Mouse (Mus musculus) activated CD4-positive, CD25-positive, alpha-beta regulatory T cell, adult 9 weeks (primary cell): ENCODE results near the gene Parn. TPM values are rescaled to one million over a fixed set of nuclear protein-coding genes. Genes with fewer than 3 reads are reported as not detected.

Experiments
- polyA plus RNA-seq: library from polyadenylated mRNA; unstranded; fragments of 100-300 nt; shearing (Covaris generic); gene quantifications from one replicate; pipeline ENCODE4 v1.2.1, GENCODE M21; 2017

Gene Parn
- polyA plus RNA-seq: 57.6 TPM

DNA sequence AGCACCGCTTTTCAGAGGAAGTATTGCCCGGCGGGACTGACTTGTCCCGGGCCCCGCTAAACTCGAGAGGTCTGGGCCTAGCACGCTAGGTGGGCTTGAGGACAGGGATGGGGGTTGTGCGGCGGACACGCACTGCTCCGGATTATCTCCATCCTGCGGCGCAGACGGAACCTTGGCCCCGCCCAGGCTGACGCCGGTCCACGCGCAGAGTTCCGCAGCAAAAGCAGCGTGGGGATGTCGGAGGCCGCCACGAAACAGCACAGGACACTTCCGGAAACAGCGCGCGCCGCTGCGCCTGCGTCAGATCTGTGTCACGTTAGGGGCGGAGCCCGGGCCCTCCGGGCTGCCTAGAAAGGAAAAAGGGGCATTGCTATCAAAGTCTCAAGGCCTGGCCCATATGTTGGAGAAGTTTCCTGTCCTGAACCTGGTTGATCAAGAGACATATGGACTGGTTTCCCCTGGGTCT, at the start of gene Parn:
TSS of gene Parn (minus strand) at position 293 of the 466 bp plus-strand sequence.

DNA sequence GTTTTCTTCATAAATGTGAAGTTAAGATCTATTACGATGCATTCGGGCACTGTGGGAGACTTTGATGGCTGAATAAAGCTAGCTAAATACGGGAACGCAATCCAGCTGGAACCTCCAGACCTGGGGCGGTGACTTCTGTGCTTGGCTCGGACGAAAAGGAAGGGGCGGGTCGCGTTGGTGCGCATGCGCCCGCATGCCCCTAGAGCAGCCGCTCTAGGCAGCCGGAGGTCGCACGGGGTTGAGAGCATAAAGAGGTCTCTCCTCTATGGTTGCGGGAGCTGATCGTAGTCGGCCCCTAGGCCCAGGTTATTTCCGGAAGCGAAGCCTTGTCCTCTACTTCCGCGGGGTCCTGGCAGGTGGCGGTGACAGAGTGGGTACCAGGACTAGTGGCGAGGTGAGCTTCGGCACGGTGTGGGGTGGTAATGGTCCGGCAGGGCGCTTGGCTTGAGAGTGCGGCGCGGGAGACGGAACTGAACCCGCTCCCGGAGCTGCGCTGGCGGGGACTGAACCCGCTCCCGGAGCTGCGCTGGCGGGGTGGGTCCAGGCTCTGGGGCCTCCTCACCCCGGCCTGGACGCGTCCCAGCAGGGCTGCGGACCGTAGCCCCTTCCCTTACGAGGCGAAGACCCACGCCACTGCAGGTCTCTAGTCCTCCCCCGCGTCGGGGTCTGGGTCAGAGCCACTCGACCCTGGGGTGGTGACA, 3.9 kb upstream of the Parn start, which contains the start of the genes Bfar and 3110001I22Rik:
TSS of gene Bfar (plus strand) at position 174 of the 701 bp plus-strand sequence.
TSS of gene 3110001I22Rik (plus strand) at position 245 of the 701 bp plus-strand sequence.

Other genes with a start within 250 kb of the Parn start
- 66.4 TPM for gene Bfar, start 3.7 kb upstream of the Parn start, polyA plus RNA-seq
- gene 3110001I22Rik, start 3.8 kb upstream of the Parn start, polyA plus RNA-seq: 12.0 TPM
- gene Pla2g10, start 62.8 kb upstream of the Parn start, polyA plus RNA-seq: not detected
- 43.4 TPM for gene Rrn3, start 112.5 kb upstream of the Parn start, polyA plus RNA-seq
- 191 TPM for gene Ntan1, start 150.7 kb upstream of the Parn start, polyA plus RNA-seq
- 43.4 TPM for gene Pdxdc1, start 235.0 kb upstream of the Parn start, polyA plus RNA-seq
- 0.15 TPM for gene Mpv17l, start 235.0 kb upstream of the Parn start, polyA plus RNA-seq